Mouse (Mus musculus): ENCODE measurements around the gene Cracr2b. TPM values are rescaled to one million over a fixed set of nuclear protein-coding genes. Genes with fewer than 3 reads are reported as not detected.

Gene Cracr2b
- polyA plus RNA-seq, 1 experiment from 2014 or later = 3.5 TPM

DNA sequence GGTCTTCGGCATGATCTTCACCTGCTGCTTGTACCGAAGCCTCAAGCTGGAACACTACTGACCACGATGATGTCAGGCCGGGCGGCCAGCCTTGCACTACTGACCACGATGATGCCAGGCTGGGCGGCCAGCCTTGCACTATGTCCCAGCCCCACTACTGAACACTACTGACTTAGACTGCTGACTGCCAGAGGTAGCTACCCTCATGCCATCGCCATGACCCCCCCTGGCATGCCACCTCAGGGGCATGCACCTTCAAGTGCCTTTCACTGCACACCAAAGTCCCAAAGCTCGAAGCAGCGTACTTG, 9.7 kb downstream of the Cracr2b start:
- H3K27ac ChIP-seq (replicated peaks; ENCODE audit: low read depth, low read length) = no peak overlapping the region
- H3K9ac ChIP-seq (replicated peaks; ENCODE audit: low read length) = no peak overlapping the region
- no peak overlapping the region for H3K4me3 ChIP-seq (ENCODE audit: low read depth, low read length)
- H3K36me3 ChIP-seq (replicated peaks; ENCODE audit: control insufficient read depth, insufficient read depth, low read depth, low read length) = peaks cover 7% of the 10 kb centered on the region; the same call in 1 of the 2 replicates
- 96% methylated on average over 10 of the region's 10 CpGs for WGBS
- H3K4me2 ChIP-seq (ENCODE audit: low read depth, low read length) = no peak overlapping the region
- ATAC-seq (replicated peaks; ENCODE audit: insufficient number of reproducible peaks, low FRiP score, low TSS enrichment, low read depth) (no peak), DNase-seq (ENCODE audit: low spot score) (no peak)
- peaks cover 17% of the 10 kb centered on the region for H3K4me1 ChIP-seq (ENCODE audit: control insufficient read depth, insufficient read depth, low read length)
- no peaks in the 10 kb centered on the region for H3K9me3 ChIP-seq (replicated peaks; ENCODE audit: control insufficient read depth, low read length)
- H3K27me3 ChIP-seq (ENCODE audit: control insufficient read depth, insufficient read depth, low read length) = peaks cover 3% of the 10 kb centered on the region; the same call in 1 of the 2 replicates

DNA sequence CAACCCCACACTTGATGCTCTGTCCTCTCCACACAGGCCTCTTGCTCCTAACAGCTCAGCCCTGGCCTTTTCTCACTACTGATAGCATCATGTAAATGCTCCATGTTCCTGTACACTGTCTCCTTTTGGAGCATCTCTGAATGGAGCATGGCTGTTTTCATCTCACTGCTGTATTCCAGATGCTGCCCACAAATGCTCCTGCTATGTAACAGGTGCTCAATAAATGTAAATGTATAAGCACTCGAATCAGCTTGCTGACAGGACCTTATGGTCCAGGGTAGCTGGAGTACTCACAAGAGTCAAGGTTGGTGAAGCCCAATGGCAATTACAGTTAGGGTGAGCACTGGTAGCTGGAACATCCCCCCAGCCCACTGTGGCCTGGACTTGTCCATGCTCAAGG, 10.3 kb downstream of the Cracr2b start:
- no peaks in the 10 kb centered on the region for H3K27me3 ChIP-seq (ENCODE audit: control insufficient read depth, insufficient read depth, low read length)
- H3K27ac ChIP-seq (replicated peaks; ENCODE audit: low read depth, low read length) = no peak overlapping the region
- no peaks in the 10 kb centered on the region for H3K9me3 ChIP-seq (replicated peaks; ENCODE audit: control insufficient read depth, low read length)
- peaks cover 7% of the 10 kb centered on the region; the same call in 1 of the 2 replicates for H3K36me3 ChIP-seq (replicated peaks; ENCODE audit: control insufficient read depth, insufficient read depth, low read depth, low read length)
- no peak overlapping the region for H3K4me2 ChIP-seq (ENCODE audit: low read depth, low read length)
- WGBS = 85% methylated on average over 1 of the region's 1 CpGs
- H3K9ac ChIP-seq (replicated peaks; ENCODE audit: low read length) = no peak overlapping the region
- H3K4me3 ChIP-seq (ENCODE audit: low read depth, low read length) = no peak overlapping the region
- ATAC-seq (replicated peaks; ENCODE audit: insufficient number of reproducible peaks, low FRiP score, low TSS enrichment, low read depth) (no peak), DNase-seq (ENCODE audit: low spot score) (no peak)
- H3K4me1 ChIP-seq (ENCODE audit: control insufficient read depth, insufficient read depth, low read length) = peaks cover 18% of the 10 kb centered on the region

- Histone ChIP-seq H3K36me3 (replicated peaks; ENCODE audit: control insufficient read depth, insufficient read depth, low read depth, low read length) (peaks cover 7% of the 10 kb centered on the region; the same call in 1 of the 2 replicates), H3K4me3 (ENCODE audit: low read depth, low read length) (no peak overlapping the region), H3K27me3 (ENCODE audit: control insufficient read depth, insufficient read depth, low read length) (no peaks in the 10 kb centered on the region), H3K9me3 (replicated peaks; ENCODE audit: control insufficient read depth, low read length) (no peaks in the 10 kb centered on the region), H3K4me1 (ENCODE audit: control insufficient read depth, insufficient read depth, low read length) (peaks cover 19% of the 10 kb centered on the region), H3K27ac (replicated peaks; ENCODE audit: low read depth, low read length) (no peak overlapping the region), H3K9ac (replicated peaks; ENCODE audit: low read length) (no peak overlapping the region), H3K4me2 (ENCODE audit: low read depth, low read length) (no peak overlapping the region)
- 82% methylated on average over 6 of the region's 6 CpGs for WGBS
- no peak for ATAC-seq (replicated peaks; ENCODE audit: insufficient number of reproducible peaks, low FRiP score, low TSS enrichment, low read depth)
- DNase-seq (ENCODE audit: low spot score) = no peak
These were observed 11.3 kb downstream of the Cracr2b start for GRCm38 (mm10) chr7:141472226-141472625.

GRCm38 (mm10) chr7:141472763-141473162, 11.9 kb downstream of the Cracr2b start:
- WGBS = 86% methylated on average over 6 of the region's 6 CpGs
- Histone ChIP-seq H3K4me1 (ENCODE audit: control insufficient read depth, insufficient read depth, low read length) (peaks cover 19% of the 10 kb centered on the region), H3K4me3 (ENCODE audit: low read depth, low read length) (no peak overlapping the region), H3K27me3 (ENCODE audit: control insufficient read depth, insufficient read depth, low read length) (no peaks in the 10 kb centered on the region), H3K27ac (replicated peaks; ENCODE audit: low read depth, low read length) (no peak overlapping the region), H3K9ac (replicated peaks; ENCODE audit: low read length) (no peak overlapping the region), H3K9me3 (replicated peaks; ENCODE audit: control insufficient read depth, low read length) (no peaks in the 10 kb centered on the region), H3K36me3 (replicated peaks; ENCODE audit: control insufficient read depth, insufficient read depth, low read depth, low read length) (peaks cover 7% of the 10 kb centered on the region; the same call in 1 of the 2 replicates), H3K4me2 (ENCODE audit: low read depth, low read length) (no peak overlapping the region)
- ATAC-seq (replicated peaks; ENCODE audit: insufficient number of reproducible peaks, low FRiP score, low TSS enrichment, low read depth) (no peak), DNase-seq (ENCODE audit: low spot score) (no peak)

GRCm38 (mm10) chr7:141474160-141474559, 13.3 kb downstream of the Cracr2b start:
- peak overlapping the region; percentile 72 for H3K4me3 ChIP-seq (ENCODE audit: low read depth, low read length)
- H3K4me1 ChIP-seq (ENCODE audit: control insufficient read depth, insufficient read depth, low read length) = peaks cover 7% of the 10 kb centered on the region
- H3K4me2 ChIP-seq (ENCODE audit: low read depth, low read length) = peak overlapping the region; percentile 67
- DNase-seq (ENCODE audit: low spot score) = no peak
- WGBS = 7% methylated on average over 5 of the region's 5 CpGs
- peaks cover 7% of the 10 kb centered on the region; the same call in 1 of the 2 replicates for H3K36me3 ChIP-seq (replicated peaks; ENCODE audit: control insufficient read depth, insufficient read depth, low read depth, low read length)
- peak overlapping the region; percentile 91 for H3K9ac ChIP-seq (replicated peaks; ENCODE audit: low read length)
- ATAC-seq (replicated peaks; ENCODE audit: insufficient number of reproducible peaks, low FRiP score, low TSS enrichment, low read depth) = no peak
- H3K27ac ChIP-seq (replicated peaks; ENCODE audit: low read depth, low read length) = no peak overlapping the region
- no peaks in the 10 kb centered on the region for H3K9me3 ChIP-seq (replicated peaks; ENCODE audit: control insufficient read depth, low read length)
- H3K27me3 ChIP-seq (ENCODE audit: control insufficient read depth, insufficient read depth, low read length) = no peaks in the 10 kb centered on the region

DNA sequence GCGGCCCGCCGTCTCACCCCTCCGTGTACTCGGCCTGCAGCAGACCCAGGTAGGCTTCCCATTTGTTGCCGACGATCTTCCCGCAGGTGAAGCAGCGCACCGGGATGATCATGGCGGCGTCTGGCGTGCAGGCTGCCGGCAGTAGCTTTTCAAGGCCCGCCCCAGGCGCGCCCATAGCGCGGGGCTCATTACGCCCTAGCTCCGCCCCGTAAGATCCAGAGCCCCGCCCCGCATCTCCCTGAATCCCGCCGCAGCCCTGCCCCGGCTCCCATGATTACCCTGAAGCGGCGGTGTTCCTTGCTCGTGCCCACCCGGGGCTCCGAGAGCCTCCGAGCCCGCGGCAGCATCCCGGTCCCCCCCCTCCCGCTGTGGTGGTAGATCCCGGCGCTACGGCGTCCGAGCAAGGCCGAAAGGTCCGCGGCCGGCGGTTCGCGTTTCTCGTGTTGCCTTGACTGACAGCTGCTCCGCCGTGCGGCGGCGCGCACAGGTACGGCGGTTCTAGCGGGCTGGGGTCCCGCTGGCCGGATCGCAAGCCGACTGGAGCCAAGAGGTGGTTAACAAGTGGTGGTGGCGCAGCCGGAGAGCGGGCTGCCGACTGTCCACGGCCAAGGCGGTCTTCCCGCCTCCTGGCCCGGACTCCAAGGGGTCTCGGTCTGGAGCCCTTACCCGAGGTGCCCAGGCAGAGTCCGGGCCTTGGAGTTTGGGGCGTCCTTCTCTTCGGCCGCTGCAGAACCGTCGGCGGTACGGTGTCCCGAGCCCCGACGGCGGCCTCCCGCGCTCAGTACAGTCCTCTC, 14.3 kb downstream of the Cracr2b start, which contains the start of the genes Polr2l and Tspan4:
TSS of gene Polr2l (minus strand) at position 122 of the 794 bp plus-strand sequence.
TSS of gene Tspan4 (plus strand) at position 230 of the 794 bp plus-strand sequence.
- DNase-seq (ENCODE audit: low spot score) (peak; percentile 89), ATAC-seq (replicated peaks; ENCODE audit: insufficient number of reproducible peaks, low FRiP score, low TSS enrichment, low read depth) (peak; percentile 47)
- no peaks in the 10 kb centered on the region for H3K9me3 ChIP-seq (replicated peaks; ENCODE audit: control insufficient read depth, low read length)
- H3K27ac ChIP-seq (replicated peaks; ENCODE audit: low read depth, low read length) = peak within 1 kb of the TSS; percentile 80
- H3K27me3 ChIP-seq (ENCODE audit: control insufficient read depth, insufficient read depth, low read length) = no peaks in the 10 kb centered on the region
- peaks cover 4% of the 10 kb centered on the region; the same call in 1 of the 2 replicates for H3K36me3 ChIP-seq (replicated peaks; ENCODE audit: control insufficient read depth, insufficient read depth, low read depth, low read length)
- WGBS = under 1% methylated on average over 73 of the region's 87 CpGs
- peak within 1 kb of the TSS; percentile 91 for H3K9ac ChIP-seq (replicated peaks; ENCODE audit: low read length)
- peak within 1 kb of the TSS; percentile 72 for H3K4me3 ChIP-seq (ENCODE audit: low read depth, low read length)
- peaks cover 4% of the 10 kb centered on the region for H3K4me1 ChIP-seq (ENCODE audit: control insufficient read depth, insufficient read depth, low read length)
- peak within 1 kb of the TSS; percentile 89 for H3K4me2 ChIP-seq (ENCODE audit: low read depth, low read length)

GRCm38 (mm10) chr7:141475805-141476158, 14.9 kb downstream of the Cracr2b start:
- DNase-seq (ENCODE audit: low spot score) (no peak), ATAC-seq (replicated peaks; ENCODE audit: insufficient number of reproducible peaks, low FRiP score, low TSS enrichment, low read depth) (no peak)
- Histone ChIP-seq H3K36me3 (replicated peaks; ENCODE audit: control insufficient read depth, insufficient read depth, low read depth, low read length) (no peaks in the 10 kb centered on the region; the same call in 1 of the 2 replicates), H3K4me3 (ENCODE audit: low read depth, low read length) (peak overlapping the region; percentile 72), H3K9me3 (replicated peaks; ENCODE audit: control insufficient read depth, low read length) (no peaks in the 10 kb centered on the region), H3K27me3 (ENCODE audit: control insufficient read depth, insufficient read depth, low read length) (no peaks in the 10 kb centered on the region), H3K4me1 (ENCODE audit: control insufficient read depth, insufficient read depth, low read length) (peaks cover 4% of the 10 kb centered on the region), H3K4me2 (ENCODE audit: low read depth, low read length) (peak overlapping the region; percentile 89), H3K9ac (replicated peaks; ENCODE audit: low read length) (peak overlapping the region; percentile 91), H3K27ac (replicated peaks; ENCODE audit: low read depth, low read length) (peak overlapping the region; percentile 80; the same call in 1 of the 2 replicates)
- under 1% methylated on average over 12 of the region's 12 CpGs for WGBS

Measured in embryonic facial prominence, embryonic 11.5 days (tissue).